Mouse (Mus musculus): Measurements from ENCODE around the gene Tet3.
A peak's percentile ranks its signal among the peaks of the same experiment; 100 is the strongest.

The Tet3 gene

DNA sequence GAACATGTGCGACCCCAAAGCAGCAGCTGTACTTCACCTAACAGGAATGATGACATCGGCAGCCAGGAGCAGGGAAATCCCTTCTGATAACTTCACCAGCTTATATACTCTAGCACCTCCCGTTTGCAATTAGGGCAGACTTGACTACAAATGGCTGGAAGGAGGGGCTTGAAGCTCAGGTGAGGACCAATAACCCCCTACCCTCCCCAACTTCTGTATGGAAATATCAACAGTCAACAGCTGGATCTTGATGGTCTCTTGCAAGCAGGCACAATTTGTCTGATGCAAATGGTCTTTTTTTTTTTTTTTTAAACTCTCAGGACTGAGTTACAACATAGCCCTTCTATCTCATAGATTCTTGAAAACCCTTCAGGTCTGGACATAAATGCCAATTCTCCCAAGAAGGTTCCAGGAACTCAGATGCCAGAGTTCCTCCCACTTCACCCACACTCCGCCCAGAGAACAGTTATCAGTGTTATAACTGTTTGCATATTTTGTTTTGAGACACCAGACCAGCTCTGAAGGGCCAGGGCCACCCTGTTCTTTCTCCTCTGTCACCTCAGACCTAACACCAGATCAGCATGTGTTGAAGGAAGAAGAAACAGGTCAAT, at the start of gene Tet3:
Gene Tet3, minus strand, starts transcription at position 51 of the 611 bp plus-strand sequence.
- no peak for DNase-seq

DNA sequence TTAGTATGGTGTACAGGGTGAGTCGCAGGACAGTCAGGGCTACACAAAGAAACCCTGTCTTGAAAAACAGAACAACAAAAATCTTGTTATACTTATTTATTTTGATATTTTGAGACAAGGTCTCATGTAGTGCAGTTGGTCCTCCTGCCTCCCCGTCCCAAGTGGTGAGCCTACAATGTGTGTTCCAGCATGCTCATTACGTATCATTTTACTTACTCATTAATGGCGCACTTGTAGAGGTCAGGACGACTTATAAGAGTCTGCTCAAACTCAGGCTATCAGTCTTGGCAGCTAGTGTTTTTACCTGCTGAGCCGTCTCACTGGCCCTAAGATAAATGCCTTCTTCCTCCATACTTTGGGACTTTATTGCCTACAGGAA, 48.3 kb upstream of the Tet3 start:
- no peak for DNase-seq

DNA sequence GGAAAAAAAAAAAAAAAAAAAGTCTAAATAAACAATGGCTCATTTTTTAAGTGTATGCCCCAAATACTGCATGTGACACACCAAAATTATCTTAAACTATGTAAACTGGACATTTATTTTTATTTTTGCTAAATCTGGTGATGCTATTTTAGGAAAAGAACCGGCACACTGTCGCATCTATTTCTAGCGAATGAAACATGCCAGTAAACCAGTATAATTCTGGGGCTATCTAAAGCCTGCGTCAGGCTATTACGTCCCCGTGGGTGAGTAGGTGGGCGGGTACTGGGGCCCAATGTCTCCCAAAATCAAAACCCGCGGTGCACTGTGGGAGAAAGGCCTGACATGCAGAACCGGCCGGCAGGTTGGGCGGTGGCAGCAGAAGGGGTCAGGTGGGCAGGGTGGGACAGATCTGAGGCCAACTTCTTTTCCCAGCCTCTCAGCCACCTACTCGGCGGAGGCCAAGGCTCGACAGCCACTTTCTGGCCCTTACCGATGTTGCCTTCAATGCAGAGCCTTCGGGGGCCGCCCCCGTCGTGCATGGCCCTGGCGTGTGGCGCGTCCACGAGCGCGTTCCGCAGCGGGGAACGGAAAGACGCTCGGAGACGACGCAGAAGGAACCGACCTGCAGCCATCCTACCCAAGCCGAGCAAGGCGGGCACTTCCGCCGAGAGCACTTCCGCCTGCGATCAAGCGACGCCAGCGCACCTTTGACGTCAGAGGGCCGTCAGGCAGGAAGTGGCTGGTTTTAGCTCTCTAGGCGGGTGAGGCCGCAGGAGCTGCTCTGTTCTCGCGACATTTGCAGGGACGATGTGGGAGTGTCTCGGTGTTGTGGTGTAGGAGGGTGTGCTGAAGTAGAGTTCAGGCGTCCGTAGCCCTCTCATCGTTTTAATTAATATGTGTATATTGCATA, 47.6 kb upstream of the Tet3 start, which contains the start of gene Dguok:
Gene Dguok, minus strand, starts transcription at position 712 of the 910 bp plus-strand sequence.
- DNase-seq = peak; percentile 98

DNA sequence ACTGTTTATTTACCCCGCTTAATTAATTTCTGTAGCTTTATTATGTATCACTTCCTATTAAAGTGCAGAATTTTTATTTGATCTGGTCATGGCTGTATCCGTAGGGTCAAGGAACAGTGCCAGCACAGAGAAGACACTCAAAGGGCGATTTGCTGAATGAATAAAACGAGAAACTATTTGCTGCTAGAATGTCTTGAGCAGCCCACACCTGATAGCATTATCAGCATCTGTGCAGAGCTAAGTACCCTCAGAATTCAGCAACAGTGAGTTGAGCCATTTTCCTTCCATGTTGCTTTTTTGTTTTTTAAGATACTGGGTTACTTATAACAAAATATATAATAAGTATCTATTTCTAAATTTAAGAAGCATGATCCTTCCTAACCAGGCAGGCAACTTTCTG, 46.7 kb upstream of the Tet3 start:
- no peak for DNase-seq

DNA sequence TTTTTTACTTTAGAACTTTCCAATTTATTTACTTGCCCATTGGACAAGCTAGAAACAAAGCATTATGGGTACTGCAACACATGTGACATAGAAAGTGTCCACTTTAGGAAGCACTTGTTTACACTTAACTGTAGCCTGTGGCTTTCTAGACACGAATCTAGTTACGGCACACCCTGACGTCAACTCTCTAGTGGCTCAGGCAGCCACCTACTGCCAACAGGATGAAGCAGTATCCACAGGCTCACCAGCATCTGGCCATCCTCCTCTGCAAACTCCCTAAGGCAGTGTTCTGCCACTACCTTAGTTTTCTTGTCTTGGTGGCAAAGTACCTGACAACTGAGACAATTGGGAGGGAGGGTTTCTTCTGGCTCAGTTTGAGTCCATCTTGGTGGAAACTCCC, 44.5 kb upstream of the Tet3 start:
- DNase-seq = no peak

DNA sequence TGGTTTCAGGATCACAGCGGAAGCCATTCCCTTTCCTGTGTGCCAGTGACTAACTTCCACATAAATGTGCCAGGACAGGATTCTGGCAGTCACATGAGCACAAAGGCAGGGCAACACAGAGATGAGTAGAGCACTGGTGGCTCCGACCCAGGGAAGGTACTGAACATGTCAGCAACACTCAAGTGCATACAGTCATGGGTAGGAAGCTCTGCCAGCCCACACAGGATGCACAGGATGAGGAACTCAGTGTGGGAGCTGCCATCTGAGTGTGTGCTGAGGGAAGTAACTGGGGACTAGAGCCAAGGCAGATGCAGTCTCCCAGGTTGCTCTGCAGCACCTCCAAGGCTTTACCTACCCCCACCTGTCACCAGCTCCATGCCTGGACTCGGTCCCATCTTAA, 43.8 kb upstream of the Tet3 start:
- no peak for DNase-seq

DNA sequence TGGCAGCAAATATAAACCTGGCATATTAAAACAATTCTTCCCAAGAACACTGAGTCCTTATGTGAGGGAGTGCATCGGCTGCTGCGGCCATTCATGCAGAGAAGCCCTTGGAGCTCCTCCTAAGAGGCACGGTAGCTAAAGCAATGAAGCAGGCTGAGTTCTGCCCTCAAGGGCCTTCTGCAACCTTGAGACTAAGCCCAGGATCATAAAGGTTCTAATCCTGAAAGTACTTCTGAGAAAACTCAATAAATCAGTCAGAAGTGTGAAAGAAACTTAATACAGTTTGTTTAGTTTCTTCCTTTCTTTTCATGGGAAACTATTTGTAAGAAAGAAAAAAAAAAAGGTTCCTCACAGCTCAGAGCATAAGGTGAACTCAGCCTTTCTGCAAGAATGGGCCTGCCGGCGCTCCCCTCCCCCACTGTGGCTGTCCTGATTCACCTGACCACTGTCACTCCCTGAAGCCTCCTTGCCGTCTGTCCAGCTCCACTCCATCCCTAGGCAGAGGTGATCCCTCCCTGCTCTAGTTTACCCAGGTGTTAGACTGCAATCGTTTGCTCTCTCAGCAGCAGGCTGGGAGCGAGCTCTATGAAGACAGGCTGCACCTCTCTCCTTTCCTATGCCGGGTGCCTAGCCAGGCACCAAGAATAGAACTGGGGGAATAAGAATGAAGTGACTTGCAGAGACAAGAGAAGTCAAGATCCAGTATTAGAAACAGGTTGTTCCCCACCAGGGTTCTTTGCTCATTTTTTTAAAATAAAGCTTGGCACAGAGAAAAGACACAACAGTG, 42.8 kb upstream of the Tet3 start:
- no peak for DNase-seq

DNA sequence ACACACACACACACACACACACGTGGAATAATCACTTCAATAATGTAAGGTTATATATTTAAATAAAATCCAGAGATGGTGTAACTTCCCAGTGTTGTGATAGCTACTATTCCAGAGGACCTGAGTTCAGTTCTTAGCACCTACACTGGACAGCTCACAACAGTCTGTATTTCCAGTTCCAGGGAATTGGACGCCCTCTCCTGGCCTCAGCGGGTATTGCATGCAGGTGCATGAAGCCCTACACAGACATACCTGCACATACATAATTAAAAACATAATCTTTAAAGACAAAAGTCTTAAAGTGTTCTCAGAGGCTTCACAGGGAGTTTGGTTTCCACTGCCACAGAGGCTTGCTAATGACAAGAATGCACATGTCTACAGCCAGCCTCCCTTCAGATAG, 41.6 kb upstream of the Tet3 start:
- DNase-seq = no peak

DNA sequence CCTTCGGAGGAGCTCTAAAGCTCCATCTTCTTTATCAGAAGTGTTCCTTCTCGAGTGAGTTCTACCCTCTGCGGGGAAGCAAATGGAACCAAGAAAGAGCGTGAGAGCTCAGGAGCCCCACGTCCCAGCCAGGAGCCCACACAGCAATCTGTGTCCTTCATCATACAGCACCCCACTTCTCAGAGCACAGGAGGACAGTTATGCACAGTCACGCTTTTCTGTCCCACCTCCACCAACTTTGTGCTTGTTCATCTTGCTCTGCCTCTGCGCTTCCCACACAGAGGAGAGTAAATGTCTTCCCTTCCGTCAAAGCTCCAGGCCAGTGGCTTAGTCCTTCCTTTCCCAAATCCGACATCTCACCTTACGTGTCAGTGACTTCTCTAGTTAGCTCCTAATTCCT, 40.2 kb upstream of the Tet3 start:
- no peak for DNase-seq

DNA sequence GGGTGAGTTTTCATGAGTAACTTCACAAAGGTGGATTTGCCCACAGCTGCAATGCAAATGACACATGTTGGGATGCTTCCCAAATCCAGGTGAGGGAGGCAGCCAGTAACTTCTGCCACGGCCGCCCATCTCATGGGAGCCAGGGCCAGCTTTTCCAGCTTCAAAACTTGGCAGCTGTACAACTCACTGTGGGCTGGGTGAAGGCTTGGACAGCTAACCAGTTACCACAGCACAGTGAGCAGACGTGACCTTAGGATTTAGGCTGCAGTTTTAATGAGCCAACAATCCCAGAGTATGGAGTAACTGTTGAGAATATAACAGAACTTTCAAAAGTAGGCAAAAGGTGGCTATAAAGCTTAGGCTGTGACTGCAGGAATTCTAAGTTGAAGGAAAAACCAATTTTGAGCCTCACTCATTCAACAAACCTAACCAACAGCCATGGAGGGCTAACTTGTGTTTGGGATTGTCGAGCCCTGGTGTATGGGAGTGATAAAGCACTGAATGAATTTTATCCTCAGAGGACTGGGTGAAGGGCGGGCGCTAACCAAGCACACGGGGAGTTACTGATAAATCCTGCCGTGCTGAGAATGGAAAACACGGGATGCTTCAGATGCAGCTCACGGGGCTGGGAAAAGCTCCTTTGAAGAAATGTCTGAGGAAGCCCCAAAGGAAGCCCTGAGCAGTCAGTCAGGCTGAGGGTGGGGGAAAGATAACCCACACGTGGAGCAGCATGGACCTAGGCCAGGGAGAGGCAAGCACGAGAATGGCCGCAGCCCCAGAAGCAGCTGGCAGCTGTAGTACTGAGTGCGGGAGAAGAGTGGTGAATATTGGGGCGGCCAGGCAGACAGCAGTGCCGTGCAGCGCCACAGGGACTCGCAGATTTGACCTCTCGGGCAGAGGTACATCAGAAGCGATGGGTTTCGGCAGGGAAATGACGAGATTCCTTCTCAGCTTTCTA, 38.1 kb upstream of the Tet3 start:
- peak; percentile 77 for DNase-seq

DNA sequence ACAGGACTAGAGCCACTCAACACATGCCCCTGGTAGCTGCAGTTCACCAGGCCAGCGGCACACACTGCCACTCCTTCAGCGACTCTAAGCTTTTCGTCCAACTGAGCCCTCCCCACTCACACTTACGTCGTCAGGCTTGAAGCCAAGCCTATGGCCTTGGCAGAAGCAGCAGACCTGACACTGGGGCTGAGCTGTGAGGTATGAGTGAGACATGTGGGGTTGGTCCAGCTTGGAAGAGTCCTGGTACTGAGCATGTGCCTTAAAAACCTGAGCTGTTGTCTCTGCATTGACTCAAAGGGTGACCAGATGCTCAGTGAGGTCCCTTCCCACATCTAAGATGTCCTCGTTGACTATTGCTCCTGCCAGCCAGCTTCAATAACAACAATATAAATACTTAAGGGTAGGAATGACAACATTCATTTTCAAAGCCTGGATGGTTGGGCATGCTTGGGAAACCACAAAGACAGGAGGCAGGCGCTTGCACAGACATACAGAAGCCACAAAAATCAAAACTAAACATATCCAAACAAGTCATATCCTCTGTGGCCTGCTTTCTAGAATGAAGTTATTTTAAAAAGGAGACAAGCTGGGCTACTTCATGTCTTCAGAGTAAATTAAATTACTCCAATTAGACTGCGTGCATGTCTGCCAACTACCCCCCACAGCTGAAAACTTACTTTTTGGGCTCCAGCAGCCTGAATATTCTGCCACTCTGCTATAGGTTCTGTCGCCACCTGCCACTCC, 37.3 kb upstream of the Tet3 start:
- no peak for DNase-seq

DNA sequence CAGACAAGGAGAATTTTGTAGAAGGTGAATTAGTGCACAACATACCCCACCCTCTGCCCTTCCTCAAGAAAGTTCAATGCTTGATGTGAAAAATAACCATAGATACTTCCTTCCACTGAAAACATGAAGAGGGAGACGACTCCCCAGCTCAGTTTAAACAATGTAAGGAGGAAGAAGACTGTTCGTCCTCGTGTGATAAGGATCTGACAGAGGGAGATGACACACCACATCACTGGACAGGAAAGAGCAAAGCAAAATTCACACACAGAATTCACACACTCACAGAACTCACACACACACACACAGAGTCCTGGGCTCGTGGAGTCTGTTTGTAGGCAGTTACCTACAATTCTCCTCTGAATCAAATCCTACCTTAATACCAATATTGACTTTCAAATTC, 31.7 kb upstream of the Tet3 start:
- DNase-seq = no peak

DNA sequence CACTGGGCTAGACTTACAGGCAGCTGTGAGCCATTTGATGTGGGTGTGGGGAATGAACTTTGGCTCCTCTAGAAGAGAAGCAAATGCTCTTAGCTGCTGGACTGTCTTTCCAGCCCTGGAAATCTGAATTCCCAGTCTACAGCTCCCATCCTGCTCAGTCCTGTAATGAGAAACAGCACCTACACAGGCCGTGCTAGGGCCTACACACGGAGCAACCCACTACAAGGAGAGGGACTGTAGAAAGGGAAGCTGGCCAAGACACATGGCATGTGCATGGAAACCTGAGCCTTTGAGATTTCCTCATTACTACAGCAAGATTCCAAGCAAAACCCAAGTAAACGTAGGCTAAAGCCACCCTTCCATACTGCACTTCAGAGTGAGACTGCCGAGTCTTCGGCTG, 29.3 kb upstream of the Tet3 start:
- no peak for DNase-seq

DNA sequence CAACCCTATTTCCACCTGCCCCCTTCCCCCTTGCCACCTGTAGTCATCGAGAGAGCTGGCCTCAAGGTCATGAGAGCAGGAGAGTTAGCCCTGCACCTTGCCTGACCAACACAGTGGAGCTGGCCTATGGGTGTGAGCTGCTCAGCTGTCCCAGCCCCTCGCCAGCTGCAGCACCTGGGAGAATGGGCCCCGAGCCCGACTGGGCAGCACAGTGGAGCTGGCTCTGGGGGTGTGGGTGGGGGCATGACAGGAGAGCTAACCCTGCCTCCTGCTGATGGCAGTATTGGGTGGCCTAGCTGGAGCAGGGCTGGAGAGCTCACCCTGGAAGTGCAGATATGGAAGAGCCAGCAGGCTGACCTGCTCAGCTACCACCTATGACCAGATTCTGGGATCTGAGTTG, 28.4 kb upstream of the Tet3 start:
- DNase-seq = no peak

DNA sequence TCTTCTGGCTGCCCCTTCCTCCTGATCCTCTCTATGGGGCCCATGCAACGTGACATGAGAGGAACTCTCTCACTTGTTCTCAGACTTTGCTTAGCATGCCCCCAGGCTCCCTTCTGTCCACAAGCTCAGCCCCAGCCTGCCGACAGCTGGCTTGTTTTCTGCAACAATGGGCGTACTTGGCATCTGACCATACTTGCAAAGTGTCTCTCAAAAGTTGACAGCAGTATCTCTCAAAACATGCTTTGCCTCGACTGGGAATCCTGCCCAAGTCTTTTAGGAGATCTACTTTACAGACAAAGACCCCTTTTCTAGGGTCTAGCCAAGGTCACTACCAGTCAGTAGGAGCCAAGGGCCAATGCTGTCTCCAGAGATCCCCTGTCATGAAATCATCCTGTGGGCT, 27.0 kb upstream of the Tet3 start:
- peak; percentile 28 for DNase-seq

DNA sequence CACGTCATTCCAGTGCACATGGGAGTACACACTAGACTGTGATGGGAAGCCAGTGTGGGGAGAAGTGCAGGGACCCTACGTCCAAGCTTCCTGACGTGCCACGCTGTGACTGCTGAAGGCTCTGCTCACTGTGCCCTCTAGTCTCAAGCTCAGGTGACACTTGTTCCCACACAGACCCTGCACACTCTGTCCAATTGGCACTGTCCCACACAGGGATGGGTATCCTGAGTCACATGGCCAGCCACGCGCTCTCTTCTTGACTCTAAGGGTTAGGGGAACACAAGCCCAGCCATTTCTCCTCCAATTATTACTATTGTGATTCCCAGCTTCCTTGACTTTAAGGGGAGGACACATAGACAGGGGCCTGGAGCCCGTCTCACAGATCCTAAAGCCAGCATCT, 24.9 kb upstream of the Tet3 start:
- no peak for DNase-seq

DNA sequence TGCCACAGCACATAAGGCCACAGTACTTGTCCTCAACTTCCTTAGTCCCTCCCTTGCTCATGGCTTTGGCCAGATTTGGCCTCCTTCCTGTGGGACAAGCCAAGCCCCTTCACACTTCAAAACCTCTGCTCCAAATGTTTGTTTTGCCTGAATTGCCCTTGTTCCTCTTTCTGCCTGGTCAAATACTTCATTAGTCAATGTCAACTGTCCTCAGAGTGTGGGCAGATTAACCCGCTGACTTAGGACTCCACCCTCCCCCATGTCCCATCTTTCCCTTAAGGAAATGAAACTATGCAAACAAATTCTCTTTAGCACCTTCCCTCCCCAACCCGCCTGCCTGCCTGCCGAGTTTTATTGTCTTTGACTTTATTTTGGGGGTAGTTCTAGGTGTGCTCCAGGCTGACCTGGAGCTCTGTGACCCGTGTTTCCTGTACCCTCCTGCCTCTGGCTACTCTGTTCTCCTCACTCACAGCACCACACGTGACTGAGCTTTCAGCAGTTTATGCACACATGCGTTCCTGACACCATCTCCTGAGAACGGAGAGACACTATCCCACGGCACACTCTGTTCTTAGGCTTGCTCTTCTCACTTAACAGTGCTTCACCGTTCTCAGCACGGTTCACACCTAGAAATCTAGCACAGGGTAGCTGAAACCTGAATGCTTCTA, 23.7 kb upstream of the Tet3 start:
- peak; percentile 52 for DNase-seq

DNA sequence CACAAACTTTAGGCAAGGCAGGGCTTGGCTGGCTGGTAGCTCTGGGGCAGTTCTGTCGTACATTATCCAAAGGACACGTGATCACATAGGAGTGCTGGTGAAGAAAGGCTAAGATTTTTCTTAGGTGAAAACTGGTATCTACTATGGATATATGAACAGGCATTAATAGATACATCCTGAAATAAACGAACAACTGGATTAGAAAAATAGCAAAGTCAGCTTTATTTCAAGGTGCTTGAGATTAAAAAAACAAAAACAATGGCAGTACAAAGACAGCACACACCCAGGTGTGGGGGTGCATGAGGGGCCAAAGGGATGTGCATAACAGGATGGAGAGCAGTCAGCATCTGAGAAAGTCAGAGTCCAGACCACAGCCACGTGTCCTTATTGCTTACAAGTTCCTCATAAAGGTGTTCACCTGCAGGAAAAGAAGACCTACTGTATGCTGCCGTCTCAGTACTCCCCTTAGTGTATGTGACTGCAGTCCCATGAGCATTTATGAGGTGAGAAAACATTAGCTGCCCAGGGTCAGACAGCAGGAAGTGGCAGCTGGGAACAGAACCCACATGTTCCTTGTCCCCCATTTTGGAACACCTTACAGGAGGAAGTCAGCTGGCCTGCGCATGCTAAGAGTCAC, 21.3 kb upstream of the Tet3 start:
- no peak for DNase-seq

DNA sequence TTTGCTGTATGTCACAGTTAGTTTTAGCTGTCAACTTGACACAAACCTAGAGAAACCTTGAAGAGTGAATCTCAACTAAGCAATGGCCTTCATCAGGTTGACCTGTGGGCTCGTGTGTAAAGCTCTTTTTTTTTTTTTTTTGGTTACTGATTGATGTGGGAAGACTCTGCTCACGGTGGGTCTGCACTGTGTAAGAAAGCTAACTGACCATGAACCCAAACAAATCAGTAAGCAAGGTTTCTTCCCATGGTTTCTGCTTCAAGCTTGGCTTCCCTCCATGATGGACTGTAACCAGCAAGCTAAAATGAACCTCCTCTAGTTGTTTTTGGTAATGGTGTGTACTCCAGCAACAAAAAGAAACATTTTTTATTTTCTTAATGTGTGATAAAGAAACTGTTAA, 20.3 kb upstream of the Tet3 start:
- no peak for DNase-seq

DNA sequence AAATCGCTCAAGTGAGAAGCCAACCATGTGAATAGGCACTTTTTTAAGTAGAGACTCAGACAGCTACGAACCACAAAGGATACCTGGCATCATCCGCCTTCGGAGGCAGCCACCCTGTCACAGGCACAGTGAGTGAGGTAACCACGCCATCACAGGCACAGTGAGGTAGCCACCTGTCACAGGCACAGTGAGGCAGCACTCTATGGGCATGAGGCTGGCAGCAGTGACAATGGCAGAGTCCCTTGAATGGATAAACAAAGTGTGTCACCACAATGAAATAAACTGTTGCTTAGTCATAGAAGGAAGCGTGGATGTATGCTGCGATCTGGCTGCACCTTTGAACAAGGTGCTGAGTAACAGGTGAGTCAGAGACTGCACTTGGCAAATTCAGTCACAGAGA, 19.7 kb upstream of the Tet3 start:
- no peak for DNase-seq

DNA sequence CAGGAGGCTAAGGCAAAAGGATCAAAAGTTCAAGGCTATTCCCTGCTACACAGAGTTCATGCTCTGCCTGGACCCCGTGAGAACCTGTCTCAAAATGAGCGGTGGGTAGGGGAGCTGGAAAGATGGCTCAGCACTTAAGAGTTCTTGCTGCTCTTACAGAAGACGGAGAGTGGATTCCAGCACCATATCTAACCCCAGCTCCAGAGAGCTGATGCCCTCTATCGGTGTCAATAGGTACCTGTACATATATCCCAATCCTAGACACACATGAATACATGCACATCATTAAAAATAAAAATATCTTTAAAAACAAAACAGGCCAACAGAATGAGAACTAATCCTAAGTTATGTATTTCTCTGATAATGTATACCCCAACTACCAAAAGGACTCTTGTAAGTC, 19.3 kb upstream of the Tet3 start:
- no peak for DNase-seq
